Mouse (Mus musculus) lung, postnatal 0 days (tissue): ENCODE data around the gene Ece1. TPM values are rescaled to one million over a fixed set of nuclear protein-coding genes. Genes with fewer than 3 reads are reported as not detected.

Experiments
- ATAC-seq: fragments of 200-750 bp; cut with Nextera tagmentation; 2 replicates; pipeline ENCODE4 v1.8.0; 2017; ENCODE audit warnings: moderate library complexity
- DNase-seq: peaks from one replicate; pipeline ENCODE4 v3.0.0-alpha.2; 2016; ENCODE audit warnings: low spot score
- H3K27ac ChIP-seq: fragments of 300-500 bp; sonication (generic); 2 replicates; pipeline ENCODE4 v1.5.1; 2014; ENCODE audit warnings: antibody characterized with exemption, mild to moderate bottlenecking, low read length, mixed read lengths
- H3K27me3 ChIP-seq: fragments of 300-500 bp; sonication (generic); replicated peaks from 2 replicates; pipeline ENCODE4 v1.6.1; 2014; ENCODE audit warnings: low read length, mixed read lengths; ENCODE audit not compliant: insufficient read depth
- H3K36me3 ChIP-seq: fragments of 300-500 bp; sonication (generic); 2 replicates; pipeline ENCODE4 v1.6.1; 2014; ENCODE audit warnings: low read length, mixed read lengths; ENCODE audit not compliant: insufficient read depth
- H3K4me1 ChIP-seq: fragments of 300-500 bp; sonication (generic); 2 replicates; pipeline ENCODE4 v1.6.1; 2014; ENCODE audit warnings: antibody characterized with exemption, low read depth, low read length, mixed read lengths; ENCODE audit not compliant: insufficient read depth
- H3K4me2 ChIP-seq: fragments of 300-500 bp; sonication (generic); replicated peaks from 2 replicates; pipeline ENCODE4 v1.6.1; 2014; ENCODE audit warnings: low read depth, mild to moderate bottlenecking, low read length, moderate library complexity, mixed read lengths
- H3K4me3 ChIP-seq: fragments of 300-500 bp; sonication (generic); 2 replicates; pipeline ENCODE4 v1.5.1; 2014; ENCODE audit warnings: low read depth, low read length
- H3K9ac ChIP-seq: fragments of 300-500 bp; sonication (generic); replicated peaks from 2 replicates; pipeline ENCODE4 v1.6.1; 2014; ENCODE audit warnings: low read depth, mild to moderate bottlenecking
- H3K9me3 ChIP-seq: fragments of 300-500 bp; sonication (generic); 2 replicates; pipeline ENCODE4 v1.6.1; 2016; ENCODE audit warnings: low read length, mixed read lengths
- CTCF ChIP-seq: IDR thresholded peaks from 2 replicates; pipeline ENCODE4 v1.5.1; 2016; ENCODE audit warnings: antibody characterized with exemption, mild to moderate bottlenecking
- EP300 ChIP-seq: IDR thresholded peaks from 2 replicates; pipeline ENCODE4 v1.6.1; 2016; ENCODE audit warnings: antibody characterized with exemption, mild to moderate bottlenecking, control low read depth
- WGBS: fragments of 180-500 bp; shearing (Covaris S2); extraction: QIAGEN DNeasy Blood & Tissue Kit; methylation state at CpG from one replicate; pipeline ENCODE4 v1.1.7; 2014; 5-methylcytosine and 5-hydroxymethylcytosine counted together
- polyA plus RNA-seq: library from polyadenylated mRNA; unstranded; fragments of >200 nt; fragmentation: Nextera tagmentation; extraction: Ambion mirVana; gene quantifications from 2 replicates; pipeline ENCODE4 v1.2.1, GENCODE M21; 2015

Gene Ece1
- polyA plus RNA-seq, 1 experiment from 2014 or later: 80.9 TPM

DNA sequence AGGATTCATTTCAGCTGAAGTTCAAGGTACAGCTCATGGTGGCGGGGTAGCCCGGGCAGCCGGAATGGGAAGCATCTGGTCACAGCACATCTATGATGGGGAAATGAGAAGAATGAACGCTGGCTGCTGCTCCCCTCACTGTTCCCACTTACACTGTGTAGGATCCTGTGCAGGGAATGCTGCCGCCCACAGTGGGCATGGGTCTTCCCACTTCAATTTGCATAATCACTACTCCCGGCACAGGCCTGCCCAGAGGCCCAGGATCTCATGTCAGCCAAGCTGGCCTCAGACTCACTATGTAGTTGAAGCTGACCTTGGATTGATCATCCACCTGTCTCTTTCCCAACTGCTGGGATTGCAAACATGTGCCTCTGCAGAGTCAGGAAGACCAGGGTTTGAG is 11.9 kb upstream of the Ece1 start:
- Histone ChIP-seq H3K4me1 (no peaks in the 10 kb centered on the region), H3K4me3 (no peak overlapping the region), H3K4me2 (no peak overlapping the region), H3K27ac (no peak overlapping the region), H3K27me3 (no peaks in the 10 kb centered on the region), H3K36me3 (no peaks in the 10 kb centered on the region), H3K9ac (no peak overlapping the region), H3K9me3 (no peaks in the 10 kb centered on the region; the same call in 1 of the 2 replicates)
- 94% methylated on average over 6 of the region's 6 CpGs for WGBS
- no peak for TF ChIP-seq EP300
- no peak for TF ChIP-seq CTCF
- no peak for ATAC-seq
- no peak for DNase-seq

DNA sequence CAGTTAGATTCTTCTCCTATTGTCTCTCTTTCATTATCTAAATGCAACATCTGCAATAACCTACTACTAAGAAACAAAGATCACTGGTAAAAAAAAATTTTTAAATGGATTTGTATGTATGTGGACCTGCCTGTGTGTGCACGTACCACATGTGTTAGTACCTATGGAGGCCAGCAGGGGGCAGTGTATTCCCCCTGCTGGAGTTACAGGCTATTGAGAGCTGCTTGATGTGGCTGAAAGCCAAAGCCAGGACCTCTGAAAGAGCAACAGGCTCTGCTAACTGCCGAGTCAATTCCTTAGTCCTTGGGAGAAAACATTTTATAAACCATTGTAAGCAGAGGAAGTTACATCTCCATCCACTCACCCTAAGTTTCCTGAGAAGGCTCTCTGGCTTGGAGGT is 10.6 kb upstream of the Ece1 start:
- Histone ChIP-seq H3K9me3 (no peaks in the 10 kb centered on the region; the same call in 1 of the 2 replicates), H3K9ac (no peak overlapping the region), H3K36me3 (no peaks in the 10 kb centered on the region), H3K4me2 (no peak overlapping the region), H3K27ac (no peak overlapping the region), H3K4me1 (no peaks in the 10 kb centered on the region), H3K4me3 (no peak overlapping the region), H3K27me3 (no peaks in the 10 kb centered on the region)
- peak; percentile 86 for DNase-seq
- TF ChIP-seq CTCF (peak; percentile 88), EP300 (no peak)
- peak; percentile 70 for ATAC-seq
- WGBS: 29% methylated on average over 2 of the region's 2 CpGs

DNA sequence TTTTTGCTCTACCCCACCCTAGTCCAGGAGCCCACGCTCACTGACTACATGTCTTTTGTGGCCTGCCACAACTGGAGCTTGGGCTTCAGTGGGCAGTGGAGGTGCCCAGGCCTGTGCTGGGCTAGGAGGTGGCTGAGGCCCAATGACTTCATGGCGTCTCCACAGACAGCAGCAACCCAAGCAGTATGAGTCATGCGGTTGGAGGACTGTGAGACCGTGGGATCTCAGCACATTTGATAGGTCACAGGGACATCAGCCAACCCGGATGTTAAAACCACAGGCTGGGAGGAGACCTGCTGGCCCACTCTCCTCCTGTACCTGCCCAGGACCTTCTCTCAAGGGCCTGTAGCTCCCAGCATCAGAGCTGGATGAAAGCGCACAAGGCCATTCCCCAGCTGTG is 8.2 kb upstream of the Ece1 start:
- H3K27me3 ChIP-seq: no peaks in the 10 kb centered on the region
- H3K36me3 ChIP-seq: no peaks in the 10 kb centered on the region
- WGBS: 73% methylated on average over 6 of the region's 6 CpGs
- H3K9me3 ChIP-seq: no peaks in the 10 kb centered on the region
- ATAC-seq (peak; percentile 42), DNase-seq (peak; percentile 21)
- TF ChIP-seq EP300: no peak
- no peak for TF ChIP-seq CTCF
- no peak overlapping the region for H3K4me3 ChIP-seq
- no peak overlapping the region for H3K27ac ChIP-seq
- no peaks in the 10 kb centered on the region for H3K4me1 ChIP-seq
- no peak overlapping the region for H3K4me2 ChIP-seq
- no peak overlapping the region for H3K9ac ChIP-seq

GRCm38 (mm10) chr4:137855741-137856341 is 6.2 kb upstream of the Ece1 start:
- Histone ChIP-seq H3K4me2 (no peak overlapping the region), H3K4me1 (no peaks in the 10 kb centered on the region), H3K9me3 (no peaks in the 10 kb centered on the region), H3K27me3 (no peaks in the 10 kb centered on the region), H3K9ac (no peak overlapping the region), H3K27ac (no peak overlapping the region), H3K4me3 (no peak overlapping the region), H3K36me3 (no peaks in the 10 kb centered on the region)
- DNase-seq (no peak), ATAC-seq (no peak)
- TF ChIP-seq EP300: no peak
- no peak for TF ChIP-seq CTCF
- WGBS: 44% methylated on average over 9 of the region's 9 CpGs

DNA sequence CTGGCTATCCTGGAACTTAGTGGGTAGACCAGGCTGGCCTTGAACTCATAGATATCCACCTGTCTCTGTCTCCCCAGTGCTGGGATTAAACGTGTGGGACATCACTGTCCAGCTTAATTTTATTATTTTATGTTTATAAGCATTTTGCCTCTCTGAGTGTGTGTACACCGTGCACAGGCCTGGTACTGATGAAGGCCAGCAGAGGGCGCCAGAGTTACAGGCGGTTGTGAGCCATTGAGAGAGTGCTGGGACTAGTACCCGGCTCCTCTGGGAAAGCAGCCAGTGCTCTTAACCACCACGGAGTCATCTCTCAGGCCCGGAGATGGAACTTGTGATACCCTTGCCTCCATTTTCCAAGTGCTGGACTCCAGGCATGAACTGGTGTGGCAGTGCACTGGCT is 4.9 kb upstream of the Ece1 start:
- DNase-seq (peak; percentile 34), ATAC-seq (no peak)
- Histone ChIP-seq H3K27ac (no peak overlapping the region), H3K9ac (no peak overlapping the region), H3K4me2 (no peak overlapping the region), H3K27me3 (no peaks in the 10 kb centered on the region), H3K4me1 (no peaks in the 10 kb centered on the region), H3K9me3 (no peaks in the 10 kb centered on the region), H3K4me3 (no peak overlapping the region), H3K36me3 (no peaks in the 10 kb centered on the region)
- 30% methylated on average over 7 of the region's 7 CpGs for WGBS
- TF ChIP-seq EP300 (no peak), CTCF (peak; percentile 77)

GRCm38 (mm10) chr4:137858371-137858770 is 3.7 kb upstream of the Ece1 start:
- 63% methylated on average over 2 of the region's 2 CpGs for WGBS
- Histone ChIP-seq H3K4me1 (no peaks in the 10 kb centered on the region; the same call in 1 of the 2 replicates), H3K27ac (no peak overlapping the region), H3K4me3 (no peak overlapping the region), H3K9me3 (no peaks in the 10 kb centered on the region), H3K27me3 (no peaks in the 10 kb centered on the region), H3K9ac (no peak overlapping the region), H3K36me3 (no peaks in the 10 kb centered on the region), H3K4me2 (no peak overlapping the region)
- DNase-seq: no peak
- TF ChIP-seq EP300 (no peak), CTCF (no peak)
- ATAC-seq: no peak
